Mouse (Mus musculus) testis, adult 2 months (tissue): ENCODE measurements around the gene Tax1bp3.

Experiments used
- CTCF ChIP-seq: fragments of 200-500 bp; IDR thresholded peaks from 2 replicates; pipeline ENCODE4 v1.5.1; 2012; ENCODE audit warnings: low read depth, mild to moderate bottlenecking, inconsistent platforms, low read length, moderate library complexity; ENCODE audit not compliant: control insufficient read depth, insufficient read depth, insufficient replicate concordance
- POLR2A ChIP-seq: fragments of 200-500 bp; IDR thresholded peaks from 2 replicates; pipeline ENCODE4 v1.6.1; 2012; ENCODE audit warnings: low read depth, mild to moderate bottlenecking, inconsistent platforms, low read length, moderate library complexity; ENCODE audit not compliant: control insufficient read depth

- TF ChIP-seq CTCF (no peak), POLR2A (no peak)
These were observed 17.6 kb downstream of the Tax1bp3 start for GRCm38 (mm10) chr11:73194444-73194843.
